Mouse (Mus musculus): ENCODE data around the gene Mavs. TPM values are rescaled to one million over a fixed set of nuclear protein-coding genes. Genes with fewer than 3 reads are reported as not detected.

Gene Mavs
- polyA plus RNA-seq, 1 experiment, result 8.4 TPM

- no peak overlapping the region; the same call in 1 of the 2 replicates for H3K27ac ChIP-seq (ENCODE audit: control insufficient read depth, insufficient read depth, low read depth, low read length, poor library complexity)
- TF ChIP-seq CTCF (IDR thresholded peaks at IDR 0.05; ENCODE audit: control insufficient read depth, insufficient read depth, low read length) (no peak), POLR2A (IDR thresholded peaks at IDR 0.05; ENCODE audit: borderline replicate concordance, control insufficient read depth, low read depth, low read length) (no peak)
- peak overlapping the region; percentile 60 for H3K4me3 ChIP-seq (replicated peaks; ENCODE audit: control insufficient read depth, low read depth, low read length)
- WGBS, result 15% methylated on average over 10 of the region's 10 CpGs
- H3K4me1 ChIP-seq (ENCODE audit: control insufficient read depth, insufficient read depth, low read length), result no peaks in the 10 kb centered on the region; the same call in 1 of the 2 replicates
These were observed 27.8 kb downstream of the Mavs start for GRCm38 (mm10) chr2:131261481-131262212.

DNA sequence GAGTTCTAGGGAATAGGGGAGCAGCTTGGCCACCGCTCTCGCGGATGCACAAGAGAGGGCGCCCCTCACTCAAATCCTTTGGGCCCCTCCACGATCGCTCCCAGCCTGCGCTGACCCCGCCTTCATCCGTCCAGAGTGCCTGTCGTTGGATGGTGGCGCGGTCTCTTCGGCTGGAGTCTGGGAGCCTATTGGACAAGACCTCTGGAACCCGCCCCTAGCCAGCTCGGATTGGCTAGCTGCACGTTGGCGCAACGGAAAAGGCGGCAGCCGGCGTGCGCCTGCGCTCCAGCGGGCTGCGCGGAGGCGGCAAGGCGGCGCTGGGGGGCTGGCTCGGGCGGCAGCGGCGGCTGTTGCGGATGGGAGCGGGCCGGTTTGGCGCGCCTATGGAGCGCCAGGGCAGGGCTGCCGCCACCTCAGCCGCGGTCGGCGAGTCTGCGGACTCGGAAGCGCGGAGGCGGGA lies 28.4 kb downstream of the Mavs start, which contains the start of gene Pank2:
TSS of gene Pank2 (plus strand) at position 283 of the 460 bp plus-strand sequence.
- under 1% methylated on average over 49 of the region's 49 CpGs for WGBS
- Histone ChIP-seq H3K27ac (ENCODE audit: control insufficient read depth, insufficient read depth, low read depth, low read length, poor library complexity) (peak within 1 kb of the TSS; percentile 99), H3K4me1 (ENCODE audit: control insufficient read depth, insufficient read depth, low read length) (no peaks in the 10 kb centered on the region; the same call in 1 of the 2 replicates), H3K4me3 (replicated peaks; ENCODE audit: control insufficient read depth, low read depth, low read length) (peak within 1 kb of the TSS; percentile 86)
- TF ChIP-seq POLR2A (IDR thresholded peaks at IDR 0.05; ENCODE audit: borderline replicate concordance, control insufficient read depth, low read depth, low read length) (peak; percentile 92; the same call in 1 of the 2 replicates), CTCF (IDR thresholded peaks at IDR 0.05; ENCODE audit: control insufficient read depth, insufficient read depth, low read length) (no peak)

DNA sequence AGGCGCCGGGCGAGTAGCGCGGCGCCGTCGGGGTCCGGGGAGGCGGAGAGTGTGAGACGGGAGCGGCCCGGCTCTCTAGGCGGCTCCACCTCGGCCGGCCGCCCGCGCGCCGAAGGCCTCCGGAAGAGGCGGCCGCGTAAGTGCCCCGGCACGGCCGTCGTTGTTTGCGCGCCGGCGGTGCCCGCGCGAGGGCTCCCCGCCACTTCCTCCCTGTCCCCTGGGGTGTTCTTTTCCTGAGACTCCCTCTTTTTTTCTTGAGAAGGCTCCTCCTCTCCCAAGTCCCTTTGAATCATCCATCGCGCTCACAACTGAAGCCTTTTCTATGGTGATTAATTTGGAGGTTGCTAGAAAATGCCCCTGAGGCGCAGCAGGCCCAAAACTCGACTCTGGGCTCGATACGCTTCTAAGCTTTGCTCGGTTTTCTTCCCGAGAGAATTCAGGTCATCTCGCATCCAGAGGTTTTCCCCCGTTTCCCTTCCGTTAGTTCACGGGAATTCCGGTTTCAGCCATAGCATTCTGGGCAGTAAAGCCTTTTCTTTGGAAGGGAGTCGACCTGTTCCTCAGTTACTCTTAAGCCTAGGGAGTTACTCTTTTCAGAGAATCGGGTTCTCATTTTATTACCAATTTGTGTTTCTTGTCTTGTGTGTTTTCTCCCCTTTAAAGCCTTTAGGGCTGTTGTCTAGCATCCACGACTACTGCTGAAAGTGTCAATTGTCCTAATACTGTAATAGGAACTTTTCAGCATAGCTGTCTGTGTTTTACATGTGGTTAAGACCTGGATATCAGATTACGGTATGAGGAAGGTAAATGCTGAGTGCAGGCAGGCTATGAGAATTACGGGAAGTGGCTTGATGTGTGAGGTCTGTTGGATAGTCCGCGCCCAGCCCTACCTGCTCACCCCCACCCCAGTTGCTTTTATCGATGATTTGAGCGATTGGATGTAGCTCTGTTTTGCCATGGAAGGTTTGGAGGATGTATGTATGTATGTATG lies 29.1 kb downstream of the Mavs start:
- H3K4me3 ChIP-seq (replicated peaks; ENCODE audit: control insufficient read depth, low read depth, low read length), result peak overlapping the region; percentile 86
- peak overlapping the region; percentile 99 for H3K27ac ChIP-seq (ENCODE audit: control insufficient read depth, insufficient read depth, low read depth, low read length, poor library complexity)
- WGBS, result 3% methylated on average over 59 of the region's 59 CpGs
- TF ChIP-seq CTCF (IDR thresholded peaks at IDR 0.05; ENCODE audit: control insufficient read depth, insufficient read depth, low read length), result no peak
- TF ChIP-seq POLR2A (IDR thresholded peaks at IDR 0.05; ENCODE audit: borderline replicate concordance, control insufficient read depth, low read depth, low read length), result no peak
- H3K4me1 ChIP-seq (ENCODE audit: control insufficient read depth, insufficient read depth, low read length), result no peaks in the 10 kb centered on the region; the same call in 1 of the 2 replicates

GRCm38 (mm10) chr2:131264027-131264426 lies 30.2 kb downstream of the Mavs start:
- TF ChIP-seq POLR2A (IDR thresholded peaks at IDR 0.05; ENCODE audit: borderline replicate concordance, control insufficient read depth, low read depth, low read length), result no peak
- no peak for TF ChIP-seq CTCF (IDR thresholded peaks at IDR 0.05; ENCODE audit: control insufficient read depth, insufficient read depth, low read length)
- Histone ChIP-seq H3K4me3 (replicated peaks; ENCODE audit: control insufficient read depth, low read depth, low read length) (peak overlapping the region; percentile 6), H3K27ac (ENCODE audit: control insufficient read depth, insufficient read depth, low read depth, low read length, poor library complexity) (no peak overlapping the region), H3K4me1 (ENCODE audit: control insufficient read depth, insufficient read depth, low read length) (no peaks in the 10 kb centered on the region; the same call in 1 of the 2 replicates)
- WGBS, result 17% methylated on average over 6 of the region's 6 CpGs

DNA sequence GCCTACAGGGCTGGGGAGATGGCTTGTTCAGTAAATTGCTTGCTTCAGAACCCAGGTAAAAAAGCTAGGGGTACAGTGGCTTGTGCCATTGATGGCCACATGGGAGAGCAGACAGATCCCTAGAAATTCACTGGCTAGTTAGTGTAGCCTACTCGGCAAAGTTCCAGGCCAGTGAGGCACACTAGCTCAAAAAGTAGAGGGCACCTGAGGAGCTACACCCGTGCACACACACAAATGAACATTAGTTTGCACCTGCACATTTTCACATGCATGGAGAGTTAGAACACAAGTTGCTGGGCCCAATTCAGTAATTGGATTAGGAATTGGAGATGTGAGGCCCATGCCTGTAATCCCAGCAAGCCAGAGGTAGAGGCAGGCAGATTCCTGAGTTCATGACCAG lies 31.2 kb downstream of the Mavs start:
- no peak overlapping the region for H3K4me3 ChIP-seq (replicated peaks; ENCODE audit: control insufficient read depth, low read depth, low read length)
- no peaks in the 10 kb centered on the region; the same call in 1 of the 2 replicates for H3K4me1 ChIP-seq (ENCODE audit: control insufficient read depth, insufficient read depth, low read length)
- TF ChIP-seq POLR2A (IDR thresholded peaks at IDR 0.05; ENCODE audit: borderline replicate concordance, control insufficient read depth, low read depth, low read length) (no peak), CTCF (IDR thresholded peaks at IDR 0.05; ENCODE audit: control insufficient read depth, insufficient read depth, low read length) (no peak)
- 71% methylated on average over 2 of the region's 2 CpGs for WGBS
- H3K27ac ChIP-seq (ENCODE audit: control insufficient read depth, insufficient read depth, low read depth, low read length, poor library complexity), result no peak overlapping the region

GRCm38 (mm10) chr2:131275493-131275892 lies 41.6 kb downstream of the Mavs start:
- Histone ChIP-seq H3K4me1 (ENCODE audit: control insufficient read depth, insufficient read depth, low read length) (no peaks in the 10 kb centered on the region; the same call in 1 of the 2 replicates), H3K4me3 (replicated peaks; ENCODE audit: control insufficient read depth, low read depth, low read length) (no peak overlapping the region), H3K27ac (ENCODE audit: control insufficient read depth, insufficient read depth, low read depth, low read length, poor library complexity) (no peak overlapping the region)
- TF ChIP-seq CTCF (IDR thresholded peaks at IDR 0.05; ENCODE audit: control insufficient read depth, insufficient read depth, low read length), result no peak
- no peak for TF ChIP-seq POLR2A (IDR thresholded peaks at IDR 0.05; ENCODE audit: borderline replicate concordance, control insufficient read depth, low read depth, low read length)
- WGBS, result 91% methylated on average over 3 of the region's 3 CpGs

DNA sequence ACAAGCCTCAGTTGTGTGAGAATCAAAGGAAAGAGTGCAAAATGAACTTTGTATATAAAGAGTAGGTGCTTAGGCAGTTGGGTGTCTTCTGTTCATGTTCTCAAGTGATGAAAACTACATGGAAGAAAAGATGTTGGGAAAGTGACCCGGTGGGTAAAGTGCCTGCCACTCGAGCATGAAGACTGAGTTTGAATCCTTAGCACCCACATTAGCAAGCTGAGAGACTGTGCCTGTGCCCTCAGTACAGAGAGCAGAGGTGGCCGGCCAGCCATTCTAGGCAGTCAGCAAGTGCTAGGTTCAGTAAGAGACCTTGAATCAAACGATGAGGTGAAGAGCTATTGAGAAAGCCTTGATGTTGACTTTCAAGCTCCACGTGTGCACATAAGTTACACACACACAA lies 42.9 kb downstream of the Mavs start:
- 89% methylated on average over 5 of the region's 5 CpGs for WGBS
- Histone ChIP-seq H3K4me3 (replicated peaks; ENCODE audit: control insufficient read depth, low read depth, low read length) (no peak overlapping the region), H3K27ac (ENCODE audit: control insufficient read depth, insufficient read depth, low read depth, low read length, poor library complexity) (no peak overlapping the region), H3K4me1 (ENCODE audit: control insufficient read depth, insufficient read depth, low read length) (no peaks in the 10 kb centered on the region)
- no peak for TF ChIP-seq CTCF (IDR thresholded peaks at IDR 0.05; ENCODE audit: control insufficient read depth, insufficient read depth, low read length)
- no peak for TF ChIP-seq POLR2A (IDR thresholded peaks at IDR 0.05; ENCODE audit: borderline replicate concordance, control insufficient read depth, low read depth, low read length)

GRCm38 (mm10) chr2:131281596-131281995 lies 47.7 kb downstream of the Mavs start:
- no peaks in the 10 kb centered on the region for H3K4me1 ChIP-seq (ENCODE audit: control insufficient read depth, insufficient read depth, low read length)
- 94% methylated on average over 1 of the region's 1 CpGs for WGBS

More at GRCm38 (mm10) chr2:131281596-131281995, 47.7 kb downstream of the Mavs start:
- Histone ChIP-seq H3K4me3 (replicated peaks; ENCODE audit: control insufficient read depth, low read depth, low read length) (no peak overlapping the region), H3K27ac (ENCODE audit: control insufficient read depth, insufficient read depth, low read depth, low read length, poor library complexity) (no peak overlapping the region)
- TF ChIP-seq POLR2A (IDR thresholded peaks at IDR 0.05; ENCODE audit: borderline replicate concordance, control insufficient read depth, low read depth, low read length) (no peak), CTCF (IDR thresholded peaks at IDR 0.05; ENCODE audit: control insufficient read depth, insufficient read depth, low read length) (no peak)

Measured in bone marrow, adult 2 months (tissue).